Mouse (Mus musculus) neural tube, embryonic 15.5 days (tissue): ENCODE data around the gene 1700023F06Rik. TPM values are rescaled to one million over a fixed set of nuclear protein-coding genes. Genes with fewer than 3 reads are reported as not detected.

Source experiments
- ATAC-seq: fragments of 200-750 bp; cut with Nextera tagmentation; 2 replicates; pipeline ENCODE4 v1.8.0; 2017; ENCODE audit warnings: mild to moderate bottlenecking, moderate TSS enrichment, moderate library complexity; ENCODE audit not compliant: low FRiP score
- H3K27ac ChIP-seq: fragments of 300-500 bp; sonication (generic); replicated peaks from 2 replicates; pipeline ENCODE4 v1.5.1; 2015; ENCODE audit warnings: mild to moderate bottlenecking, inconsistent platforms
- H3K27me3 ChIP-seq: fragments of 300-500 bp; sonication (generic); replicated peaks from 2 replicates; pipeline ENCODE4 v1.6.1; 2015; ENCODE audit warnings: inconsistent platforms
- H3K36me3 ChIP-seq: fragments of 300-500 bp; sonication (generic); 2 replicates; pipeline ENCODE4 v1.6.1; 2015; ENCODE audit warnings: inconsistent platforms
- H3K4me1 ChIP-seq: fragments of 300-500 bp; sonication (generic); 2 replicates; pipeline ENCODE4 v1.6.1; 2015; ENCODE audit warnings: inconsistent platforms
- H3K4me2 ChIP-seq: fragments of 300-500 bp; sonication (generic); 2 replicates; pipeline ENCODE4 v1.6.1; 2015; ENCODE audit warnings: inconsistent platforms, mild to moderate bottlenecking, moderate library complexity
- H3K4me3 ChIP-seq: fragments of 300-500 bp; sonication (generic); replicated peaks from 2 replicates; pipeline ENCODE4 v1.5.1; 2015; ENCODE audit warnings: mild to moderate bottlenecking, inconsistent platforms
- H3K9ac ChIP-seq: fragments of 300-500 bp; sonication (generic); replicated peaks from 2 replicates; pipeline ENCODE4 v1.6.1; 2015; ENCODE audit warnings: mild to moderate bottlenecking, inconsistent platforms
- H3K9me3 ChIP-seq: fragments of 300-500 bp; sonication (generic); replicated peaks from 2 replicates; pipeline ENCODE4 v1.6.1; 2016; ENCODE audit warnings: inconsistent platforms
- WGBS: fragments of 180-500 bp; shearing (Covaris S2); methylation state at CpG from one replicate; pipeline ENCODE4 v1.1.7; 2015; ENCODE audit warnings: mixed read lengths; 5-methylcytosine and 5-hydroxymethylcytosine counted together
- polyA plus RNA-seq: library from polyadenylated mRNA; unstranded; fragments of >200 nt; fragmentation: Nextera tagmentation; extraction: Ambion mirVana; gene quantifications from 2 replicates; pipeline ENCODE4 v1.2.1, GENCODE M21; 2015

Gene 1700023F06Rik
- polyA plus RNA-seq, 1 experiment from 2014 or later, result 2.3 TPM

DNA sequence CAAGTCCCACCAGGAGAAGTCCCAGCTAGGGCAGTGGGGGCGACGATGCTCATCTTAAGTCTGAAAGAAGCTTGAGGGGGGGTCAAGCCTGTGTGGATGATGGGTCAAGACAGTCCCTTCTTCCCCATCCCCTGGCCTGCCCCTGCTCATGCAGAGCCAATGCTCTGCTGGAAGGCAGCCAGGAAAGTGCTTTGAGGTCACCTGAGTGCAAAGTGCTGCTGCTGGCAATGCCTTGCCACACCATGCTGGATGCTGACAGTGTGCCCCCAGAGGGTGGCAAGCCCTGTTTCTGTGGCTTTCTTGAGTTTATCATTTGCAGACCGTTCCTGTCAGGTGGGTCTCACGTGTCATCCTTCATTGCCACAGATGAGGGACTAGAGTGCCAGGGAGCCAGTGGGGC lies 11.6 kb upstream of the 1700023F06Rik start:
- Histone ChIP-seq H3K4me1 (peaks cover 12% of the 10 kb centered on the region), H3K27me3 (no peaks in the 10 kb centered on the region), H3K4me2 (no peak overlapping the region), H3K4me3 (no peak overlapping the region), H3K27ac (no peak overlapping the region), H3K9ac (no peak overlapping the region), H3K9me3 (no peaks in the 10 kb centered on the region), H3K36me3 (peaks cover 40% of the 10 kb centered on the region)
- ATAC-seq, result no peak
- WGBS, result 88% methylated on average over 4 of the region's 4 CpGs

DNA sequence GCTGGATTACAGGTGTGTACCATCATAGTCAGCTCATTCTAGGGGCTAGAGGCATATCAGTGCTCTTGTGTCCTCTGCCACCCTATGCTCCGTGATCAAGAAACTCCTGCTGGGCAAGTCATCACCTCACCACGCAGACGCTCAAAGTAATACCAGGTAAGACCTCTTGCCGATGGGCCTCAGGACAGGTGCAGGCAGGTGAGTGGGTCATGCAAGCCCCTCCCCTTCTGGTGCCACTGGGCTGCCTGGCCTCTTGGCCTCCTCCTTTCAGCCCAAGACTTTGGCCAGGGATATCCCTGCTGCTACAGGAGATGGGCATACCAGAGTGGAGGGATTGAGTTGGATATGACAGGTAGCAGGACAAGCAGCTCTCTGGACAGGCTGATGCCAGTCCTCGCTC lies 10.9 kb upstream of the 1700023F06Rik start:
- no peak for ATAC-seq
- Histone ChIP-seq H3K36me3 (peaks cover 32% of the 10 kb centered on the region), H3K27ac (no peak overlapping the region), H3K4me3 (no peak overlapping the region), H3K4me2 (peak overlapping the region; percentile 97; the same call in 1 of the 2 replicates), H3K9me3 (no peaks in the 10 kb centered on the region), H3K9ac (no peak overlapping the region), H3K27me3 (no peaks in the 10 kb centered on the region), H3K4me1 (peaks cover 12% of the 10 kb centered on the region)
- WGBS, result 91% methylated on average over 5 of the region's 5 CpGs

- H3K27ac ChIP-seq, result peak overlapping the region; percentile 83
- ATAC-seq, result peak; percentile 36
- 26% methylated on average over 6 of the region's 6 CpGs for WGBS
- no peaks in the 10 kb centered on the region for H3K9me3 ChIP-seq
- H3K27me3 ChIP-seq, result no peaks in the 10 kb centered on the region
- peaks cover 25% of the 10 kb centered on the region for H3K36me3 ChIP-seq
- H3K9ac ChIP-seq, result peak overlapping the region; percentile 71
- H3K4me3 ChIP-seq, result peak overlapping the region; percentile 52
- H3K4me1 ChIP-seq, result peaks cover 12% of the 10 kb centered on the region
- H3K4me2 ChIP-seq, result peak overlapping the region; percentile 97
Measured at GRCm38 (mm10) chr11:103218517-103218901, 10.2 kb upstream of the 1700023F06Rik start.

DNA sequence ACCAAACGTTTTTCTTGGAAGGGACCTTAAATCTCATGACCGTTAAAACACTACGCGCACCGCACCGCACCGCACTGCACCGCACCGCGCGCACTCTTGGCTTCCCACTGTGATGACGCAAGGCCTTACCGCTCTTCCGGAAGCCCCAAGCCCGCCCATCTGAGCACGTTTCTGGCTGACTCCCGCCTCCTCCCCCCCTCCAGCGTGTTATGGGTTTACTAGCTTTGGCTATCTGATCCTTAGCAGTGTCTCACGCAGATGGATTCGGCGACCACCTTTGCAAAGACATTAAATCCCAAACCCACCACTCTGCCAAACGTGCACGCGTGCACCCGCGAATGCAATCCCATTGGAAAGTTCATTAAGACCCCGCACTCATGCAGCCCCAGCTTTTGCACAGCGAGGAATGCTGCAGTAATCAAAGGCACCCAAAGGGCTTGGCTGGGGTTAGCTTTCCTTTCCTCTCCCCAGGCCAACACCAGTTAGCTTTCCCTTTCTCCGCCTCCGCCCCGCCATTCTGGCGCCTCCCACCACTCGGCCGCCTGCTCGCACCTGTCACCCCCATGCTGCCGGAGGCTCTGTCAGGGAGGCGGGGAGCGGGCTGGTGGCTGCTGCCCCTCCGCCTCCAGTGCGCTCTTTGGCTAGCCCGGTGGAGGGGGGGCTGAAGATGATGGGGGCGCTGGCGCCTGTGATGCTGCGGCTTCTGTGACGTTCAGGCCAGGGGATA lies 9.6 kb upstream of the 1700023F06Rik start, which contains the start of gene Spata32:
Spata32 (minus strand) TSS at position 643 of the 727 bp plus-strand sequence.
- Histone ChIP-seq H3K9ac (peak within 1 kb of the TSS; percentile 71), H3K4me1 (peaks cover 12% of the 10 kb centered on the region), H3K27ac (peak within 1 kb of the TSS; percentile 83), H3K4me3 (peak within 1 kb of the TSS; percentile 52), H3K4me2 (peak within 1 kb of the TSS; percentile 97), H3K9me3 (no peaks in the 10 kb centered on the region), H3K27me3 (no peaks in the 10 kb centered on the region), H3K36me3 (peaks cover 23% of the 10 kb centered on the region)
- under 1% methylated on average over 44 of the region's 45 CpGs for WGBS
- peak; percentile 91 for ATAC-seq

- no peak overlapping the region for H3K4me2 ChIP-seq
- H3K9ac ChIP-seq, result no peak overlapping the region
- H3K36me3 ChIP-seq, result peaks cover 11% of the 10 kb centered on the region; the same call in 1 of the 2 replicates
- H3K4me3 ChIP-seq, result no peak overlapping the region
- 73% methylated on average over 1 of the region's 1 CpGs for whole genome bisulfite sequencing
- H3K9me3 ChIP-seq, result no peaks in the 10 kb centered on the region
- no peak overlapping the region for H3K27ac ChIP-seq
- no peaks in the 10 kb centered on the region for H3K27me3 ChIP-seq
- peaks cover 12% of the 10 kb centered on the region for H3K4me1 ChIP-seq
- no peak for ATAC-seq
Measured at GRCm38 (mm10) chr11:103215355-103215754, 7.0 kb upstream of the 1700023F06Rik start.

DNA sequence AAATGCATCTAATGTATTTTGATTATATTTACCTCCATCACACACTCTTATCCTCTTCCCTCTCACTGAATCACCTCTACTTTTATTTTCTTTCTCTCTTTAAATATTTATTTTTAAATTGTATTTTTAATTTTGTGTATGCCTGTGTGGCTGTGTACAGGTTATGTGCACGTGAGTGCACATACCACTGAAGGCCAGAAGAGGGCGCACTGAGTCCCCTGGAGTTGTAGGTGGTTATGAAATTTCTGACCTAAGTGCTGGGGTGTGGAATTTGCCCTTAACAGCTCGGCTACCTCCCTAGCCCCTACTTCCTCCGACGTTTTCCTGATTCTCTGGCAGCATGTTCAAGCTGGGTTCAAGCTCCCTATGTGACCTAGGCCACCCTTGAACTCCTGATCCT lies 5.4 kb upstream of the 1700023F06Rik start:
- Histone ChIP-seq H3K9me3 (no peaks in the 10 kb centered on the region), H3K9ac (no peak overlapping the region), H3K27me3 (no peaks in the 10 kb centered on the region), H3K4me3 (no peak overlapping the region), H3K27ac (no peak overlapping the region), H3K4me2 (no peak overlapping the region), H3K4me1 (peaks cover 12% of the 10 kb centered on the region), H3K36me3 (no peaks in the 10 kb centered on the region)
- WGBS, result 90% methylated on average over 5 of the region's 5 CpGs
- no peak for ATAC-seq

GRCm38 (mm10) chr11:103210291-103210690 lies 1.9 kb upstream of the 1700023F06Rik start:
- ATAC-seq, result no peak
- no peak overlapping the region for H3K9ac ChIP-seq
- no peaks in the 10 kb centered on the region for H3K4me1 ChIP-seq
- no peak overlapping the region for H3K4me2 ChIP-seq
- no peaks in the 10 kb centered on the region for H3K36me3 ChIP-seq
- no peak overlapping the region for H3K4me3 ChIP-seq
- 72% methylated on average over 8 of the region's 8 CpGs for WGBS
- H3K27ac ChIP-seq, result no peak overlapping the region
- no peaks in the 10 kb centered on the region for H3K9me3 ChIP-seq
- H3K27me3 ChIP-seq, result no peaks in the 10 kb centered on the region

DNA sequence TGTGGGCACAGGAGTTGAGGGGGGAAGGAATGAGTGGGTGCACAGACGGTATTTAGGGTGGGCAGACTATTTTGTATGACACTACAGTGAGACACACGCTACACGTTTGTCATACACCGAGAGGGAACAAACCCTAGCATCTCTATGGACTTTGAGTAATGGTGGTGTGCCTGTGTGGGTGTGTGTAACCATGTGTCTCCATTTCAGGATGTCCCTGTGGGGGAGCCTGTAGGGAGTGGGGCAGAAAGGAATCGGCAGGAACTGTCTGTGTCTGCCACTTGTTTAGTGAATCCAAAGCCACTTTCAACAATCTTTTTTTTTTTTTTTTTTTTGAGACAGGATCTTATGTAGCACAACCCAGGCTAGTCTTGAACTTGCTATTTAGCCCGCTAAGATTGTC lies 2.2 kb downstream of the 1700023F06Rik start:
- 94% methylated on average over 6 of the region's 6 CpGs for WGBS
- ATAC-seq, result no peak
- no peak overlapping the region for H3K27ac ChIP-seq
- no peak overlapping the region for H3K9ac ChIP-seq
- no peak overlapping the region for H3K4me2 ChIP-seq
- H3K27me3 ChIP-seq, result peaks cover under 1% of the 10 kb centered on the region; the same call in 1 of the 2 replicates
- no peaks in the 10 kb centered on the region for H3K9me3 ChIP-seq
- peaks cover 7% of the 10 kb centered on the region for H3K4me1 ChIP-seq
- no peaks in the 10 kb centered on the region for H3K36me3 ChIP-seq
- H3K4me3 ChIP-seq, result no peak overlapping the region

DNA sequence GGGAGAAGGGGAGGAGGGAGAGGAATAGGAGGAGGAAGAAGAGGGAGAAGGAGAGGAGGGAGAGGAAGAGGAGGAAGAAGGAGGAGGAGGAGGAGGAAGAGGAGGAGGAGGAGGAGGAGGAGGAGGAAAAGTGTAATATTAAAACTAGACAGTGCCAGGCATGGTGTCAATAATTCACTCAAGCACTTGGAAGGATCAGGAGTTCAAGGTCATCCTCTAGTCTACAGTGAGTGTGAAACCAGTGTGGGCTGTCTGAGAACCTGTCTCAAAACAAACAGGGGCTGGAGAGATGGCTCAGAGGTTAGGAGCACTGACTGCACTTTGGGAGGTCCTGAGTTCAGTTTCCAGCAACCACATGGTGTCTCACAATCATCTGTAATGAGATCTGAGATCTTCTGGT lies 6.0 kb downstream of the 1700023F06Rik start:
- Histone ChIP-seq H3K4me3 (no peak overlapping the region), H3K4me2 (no peak overlapping the region)

DNA sequence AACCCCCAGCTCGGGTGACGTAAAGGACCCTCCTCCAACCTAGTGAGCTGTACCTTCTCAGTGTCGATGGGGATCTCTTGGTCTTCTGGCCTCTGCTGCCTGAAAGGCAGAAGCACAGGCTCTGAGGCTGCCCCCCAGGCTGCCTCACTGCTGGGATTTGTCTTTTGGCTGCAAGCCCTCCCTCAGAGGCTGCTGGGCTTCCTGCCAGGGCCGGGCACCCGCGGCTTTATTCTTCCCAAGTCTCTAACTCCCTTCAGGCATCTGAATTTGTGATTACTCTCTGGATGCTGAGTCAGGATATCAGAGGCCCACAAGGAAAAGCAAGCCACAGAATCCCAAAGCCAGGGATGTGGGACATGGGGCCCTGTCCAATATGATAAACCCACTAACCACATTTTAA lies 6.7 kb downstream of the 1700023F06Rik start:
- peaks cover 28% of the 10 kb centered on the region for H3K4me1 ChIP-seq
- H3K4me2 ChIP-seq, result no peak overlapping the region
- H3K27me3 ChIP-seq, result peaks cover 43% of the 10 kb centered on the region
- no peak for ATAC-seq
- H3K9me3 ChIP-seq, result no peaks in the 10 kb centered on the region
- no peak overlapping the region for H3K4me3 ChIP-seq
- 20% methylated on average over 6 of the region's 6 CpGs for WGBS
- H3K36me3 ChIP-seq, result 0 out of 2 replicates have a peak, but pooled peaks cover 1% of the 10 kb centered on the region
- H3K9ac ChIP-seq, result no peak overlapping the region
- H3K27ac ChIP-seq, result no peak overlapping the region

More for the DNA sequence above, 6.0 kb downstream of the 1700023F06Rik start:
- Histone ChIP-seq H3K36me3 (no peaks in the 10 kb centered on the region), H3K27me3 (peaks cover 36% of the 10 kb centered on the region), H3K4me1 (peaks cover 28% of the 10 kb centered on the region), H3K9me3 (no peaks in the 10 kb centered on the region), H3K27ac (no peak overlapping the region), H3K9ac (no peak overlapping the region)
- ATAC-seq, result no peak

- WGBS, result 5% methylated on average over 58 of the region's 59 CpGs
- H3K27me3 ChIP-seq, result peaks cover 68% of the 10 kb centered on the region
Measured at GRCm38 (mm10) chr11:103198911-103199803, 9.2 kb downstream of the 1700023F06Rik start.

More at GRCm38 (mm10) chr11:103198911-103199803, 9.2 kb downstream of the 1700023F06Rik start:
- H3K4me1 ChIP-seq, result peaks cover 28% of the 10 kb centered on the region
- H3K36me3 ChIP-seq, result peaks cover 19% of the 10 kb centered on the region; the same call in 1 of the 2 replicates
- peak; percentile 84 for ATAC-seq
- H3K4me2 ChIP-seq, result peak overlapping the region; percentile 94
- peak overlapping the region; percentile 38; the same call in 1 of the 2 replicates for H3K27ac ChIP-seq
- H3K9ac ChIP-seq, result peak overlapping the region; percentile 54
- H3K4me3 ChIP-seq, result peak overlapping the region; percentile 54
- H3K9me3 ChIP-seq, result no peaks in the 10 kb centered on the region
